Mouse (Mus musculus): ENCODE data around the gene Trpm8. TPM values are rescaled to one million over a fixed set of nuclear protein-coding genes. Genes with fewer than 3 reads are reported as not detected.

Gene Trpm8
- polyA plus RNA-seq, 1 experiment from 2014 or later = not detected

Other genes starting within 250 kb of the Trpm8 start
- gene Ugt1a10, start 222.3 kb upstream of the Trpm8 start, polyA plus RNA-seq (2015; fragmentation: Nextera tagmentation; extraction: Ambion mirVana) = not detected in 2 replicates
- gene Ugt1a9, start 206.9 kb upstream of the Trpm8 start, polyA plus RNA-seq (2015; fragmentation: Nextera tagmentation; extraction: Ambion mirVana) = not detected in 2 replicates
- not detected in 2 replicates for gene Ugt1a8, start 189.8 kb upstream of the Trpm8 start, polyA plus RNA-seq (2015; fragmentation: Nextera tagmentation; extraction: Ambion mirVana)
- gene Ugt1a7c, start 182.6 kb upstream of the Trpm8 start, polyA plus RNA-seq (2015; fragmentation: Nextera tagmentation; extraction: Ambion mirVana) = 4.2 and 4.6 TPM in 2 replicates
- gene Ugt1a6b, start 174.4 kb upstream of the Trpm8 start, polyA plus RNA-seq (2015; fragmentation: Nextera tagmentation; extraction: Ambion mirVana) = 0.60 and 1.00 TPM in 2 replicates
- gene Ugt1a6a, start 142.9 kb upstream of the Trpm8 start, polyA plus RNA-seq (2015; fragmentation: Nextera tagmentation; extraction: Ambion mirVana) = 7.5 and 8.1 TPM in 2 replicates
- not detected in 2 replicates for gene Ugt1a5, start 111.6 kb upstream of the Trpm8 start, polyA plus RNA-seq (2015; fragmentation: Nextera tagmentation; extraction: Ambion mirVana)
- gene Ugt1a2, start 77.1 kb upstream of the Trpm8 start, polyA plus RNA-seq (2015; fragmentation: Nextera tagmentation; extraction: Ambion mirVana) = not detected in 2 replicates
- 11.1 and 11.6 TPM in 2 replicates for gene Dnajb3, start 71.9 kb upstream of the Trpm8 start, polyA plus RNA-seq (2015; fragmentation: Nextera tagmentation; extraction: Ambion mirVana)
- gene Ugt1a1, start 65.7 kb upstream of the Trpm8 start, polyA plus RNA-seq (2015; fragmentation: Nextera tagmentation; extraction: Ambion mirVana) = 10.8 and 12.3 TPM in 2 replicates
- gene Mroh2a, start 50.7 kb upstream of the Trpm8 start, polyA plus RNA-seq (2015; fragmentation: Nextera tagmentation; extraction: Ambion mirVana) = 1.6 and 2.2 TPM in 2 replicates
- 161 and 168 TPM in 2 replicates for gene Hjurp, start within 50 bp of the Trpm8 start, polyA plus RNA-seq (2015; fragmentation: Nextera tagmentation; extraction: Ambion mirVana)
- gene Spp2, start 129.3 kb downstream of the Trpm8 start, polyA plus RNA-seq (2015; fragmentation: Nextera tagmentation; extraction: Ambion mirVana) = 0.54 TPM in 1 of 2 replicates, not detected in the other
- 0.14 TPM in 1 of 2 replicates, not detected in the other for gene Glrp1, start 232.4 kb downstream of the Trpm8 start, polyA plus RNA-seq (2015; fragmentation: Nextera tagmentation; extraction: Ambion mirVana)

Measured in limb, embryonic 15.5 days (tissue).